Mouse (Mus musculus): Measurements from ENCODE around the gene Smim5.
"Not testable (repeated sequence)": the region's sequence is repeated elsewhere in the genome, so short reads cannot be mapped to it uniquely, and the experiment has no call there.

Gene Smim5

DNA sequence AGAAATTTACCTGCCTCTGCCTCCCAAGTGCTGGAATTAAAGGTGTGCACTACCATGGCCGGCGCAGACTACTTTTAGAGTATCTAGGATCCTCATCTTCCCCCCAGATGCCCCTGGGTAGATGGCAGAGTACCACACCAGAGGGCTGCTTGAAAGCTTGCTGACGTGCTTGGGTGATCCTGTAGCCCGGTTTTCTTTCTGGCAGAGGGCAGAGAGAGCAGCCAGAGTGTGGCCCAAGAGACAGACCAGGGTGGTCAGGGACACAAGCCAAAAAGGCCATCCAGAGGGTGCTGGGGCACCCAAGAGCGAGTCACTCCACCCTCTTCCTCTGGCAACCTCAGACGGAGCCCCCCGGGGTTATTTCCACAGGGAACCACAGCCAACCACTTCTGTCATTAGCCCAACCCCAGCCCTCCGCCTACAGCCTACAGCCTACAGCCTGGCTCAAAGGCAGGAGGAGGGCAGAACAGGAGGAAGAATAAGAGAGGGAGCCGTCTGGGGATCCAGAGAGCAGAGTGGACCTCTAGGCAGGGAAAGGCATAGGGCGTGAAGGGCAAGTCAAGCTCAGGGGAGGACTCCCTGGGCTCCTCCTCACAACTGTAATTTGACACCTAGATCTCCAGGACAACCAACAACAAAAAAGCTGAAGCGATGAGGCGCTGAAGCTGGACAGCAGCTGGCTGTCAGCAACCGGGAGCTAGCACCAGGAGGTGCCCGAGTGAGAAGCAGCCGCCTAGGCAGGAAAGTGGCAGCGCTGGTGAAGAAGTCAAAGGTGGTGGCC, at the start of gene Smim5:
Gene Smim5, plus strand, starts transcription at position 481 of the 781 bp plus-strand sequence.
- in situ Hi-C loops (cut with MboI; ENCODE audit: low sequenced_read_pairs): no loop called here

DNA sequence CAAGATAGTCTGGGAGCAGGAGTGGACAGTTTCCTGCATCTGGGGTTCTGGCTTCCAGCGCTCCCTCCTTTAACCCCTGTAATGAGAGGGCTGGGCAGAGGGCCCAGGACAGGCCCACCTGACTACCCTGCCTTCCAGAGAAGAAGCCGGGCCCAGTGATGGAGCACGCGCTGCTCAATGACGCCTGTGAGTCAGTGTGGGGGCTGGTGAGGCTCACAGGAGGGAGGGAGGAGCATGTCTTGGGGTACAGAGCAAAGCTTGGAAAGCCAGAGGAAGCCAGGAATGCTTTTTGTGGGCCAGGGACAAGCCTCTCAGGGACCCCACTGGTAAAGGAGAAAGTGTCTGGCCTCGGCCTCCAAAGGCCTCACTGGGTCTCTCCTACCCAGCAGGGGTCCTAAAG, 45.1 kb upstream of the Smim5 start:
- in situ Hi-C loops (cut with MboI; ENCODE audit: low sequenced_read_pairs): no loop called here

DNA sequence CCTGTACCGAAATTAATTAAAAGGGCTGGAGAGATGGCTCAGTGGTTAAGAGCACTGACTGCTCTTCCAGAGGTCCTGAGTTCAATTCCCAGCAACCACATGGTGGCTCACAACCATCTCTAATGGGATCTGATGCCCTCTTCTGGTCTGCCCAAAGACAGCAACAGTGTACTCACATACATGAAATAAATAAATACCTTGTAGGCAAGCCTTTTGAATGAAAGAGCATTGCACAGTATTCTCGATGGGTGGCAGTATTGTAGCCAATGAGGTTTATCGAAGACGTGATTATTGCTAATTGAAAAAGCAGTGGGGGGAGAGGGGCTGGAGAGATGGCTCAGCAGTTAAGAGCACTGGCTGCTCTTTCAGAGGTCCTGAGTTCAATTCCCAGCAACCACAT, 42.6 kb upstream of the Smim5 start:
- in situ Hi-C loops (cut with MboI; ENCODE audit: low sequenced_read_pairs): not testable (repeated sequence)

DNA sequence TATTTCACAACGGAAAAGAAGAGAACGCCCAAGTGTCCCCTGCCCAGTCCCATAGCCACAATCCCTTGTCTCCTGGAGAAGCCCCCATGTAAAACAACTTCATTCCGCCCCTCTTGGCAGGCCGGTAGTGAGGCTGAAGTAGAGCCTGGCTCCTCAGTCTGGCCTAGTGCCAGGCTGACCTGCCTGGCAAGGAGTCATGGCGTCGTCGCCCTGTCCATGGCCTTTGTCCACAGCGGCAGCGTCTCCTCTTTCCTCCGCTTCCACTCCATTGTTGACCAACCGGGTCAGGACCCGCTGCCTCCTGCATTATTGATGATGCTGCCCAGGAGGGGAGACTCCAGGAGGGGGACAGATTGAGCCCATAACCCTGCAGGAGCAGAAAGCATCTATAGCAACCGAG, 41.8 kb upstream of the Smim5 start:
- in situ Hi-C loops (cut with MboI; ENCODE audit: low sequenced_read_pairs): no loop called here

DNA sequence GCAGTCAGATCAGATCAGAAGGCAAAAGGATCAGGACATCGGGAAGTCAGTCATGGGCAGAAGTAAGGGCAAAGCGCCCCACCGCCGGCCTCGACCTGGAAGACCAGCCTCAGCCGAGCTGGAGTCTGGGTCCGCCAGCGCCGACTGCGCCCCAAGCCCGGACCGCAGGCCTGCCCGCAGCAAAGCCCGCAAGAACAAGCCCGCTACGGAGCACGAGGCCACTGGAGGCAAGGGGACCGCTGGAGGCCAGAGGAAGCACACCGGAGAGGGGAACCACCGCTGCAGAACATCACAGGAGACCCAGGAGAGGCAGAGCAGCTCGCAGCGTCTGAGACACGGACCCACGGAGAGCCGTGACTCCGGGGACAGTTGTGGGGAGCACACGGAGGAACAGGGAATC, 41.4 kb upstream of the Smim5 start, which contains the start of gene Myo15b:
Gene Myo15b, plus strand, starts transcription at position 53 of the 400 bp plus-strand sequence.
- in situ Hi-C loops (cut with MboI; ENCODE audit: low sequenced_read_pairs): no loop called here

DNA sequence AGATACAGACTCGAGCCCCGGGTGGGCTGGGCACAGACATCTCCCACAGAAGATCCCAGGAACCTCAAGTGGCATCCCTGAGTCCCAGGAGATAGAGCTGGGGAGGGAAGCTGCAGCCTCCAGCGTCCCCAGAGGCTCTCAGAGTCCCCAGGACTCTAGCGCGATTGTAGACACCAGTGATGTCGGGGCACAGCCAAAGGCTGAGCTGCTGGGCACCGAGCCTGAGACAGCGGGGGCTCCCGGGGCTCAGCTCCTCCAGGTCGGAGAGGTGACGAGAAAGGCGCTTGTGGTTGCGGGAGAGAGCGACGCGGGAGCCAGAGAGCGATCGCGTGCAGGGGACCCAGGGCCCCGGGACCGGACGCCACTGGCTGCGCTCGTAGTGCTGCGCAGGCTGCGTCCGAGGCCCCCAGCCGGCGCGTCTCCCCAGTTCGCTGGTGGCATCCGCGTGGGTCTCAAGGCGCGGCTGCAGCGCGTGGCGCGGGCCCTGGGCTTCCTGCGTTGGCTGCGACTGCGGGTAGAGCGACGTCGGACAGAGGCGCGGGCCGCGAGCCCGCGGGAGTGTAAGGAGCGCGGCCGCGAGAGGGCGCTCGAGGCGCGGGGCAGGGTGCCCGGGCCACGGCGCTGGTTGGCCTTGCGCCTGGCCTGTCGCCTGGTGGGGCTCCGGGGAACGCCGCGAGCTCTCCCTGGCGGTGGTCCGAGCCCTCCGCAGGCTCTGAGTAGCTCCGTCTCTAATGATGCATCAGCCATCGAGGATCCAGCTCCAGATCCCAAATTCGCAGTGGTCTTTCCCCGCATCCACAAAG, 40.4 kb upstream of the Smim5 start:
- in situ Hi-C loops (cut with MboI; ENCODE audit: low sequenced_read_pairs): no loop called here

DNA sequence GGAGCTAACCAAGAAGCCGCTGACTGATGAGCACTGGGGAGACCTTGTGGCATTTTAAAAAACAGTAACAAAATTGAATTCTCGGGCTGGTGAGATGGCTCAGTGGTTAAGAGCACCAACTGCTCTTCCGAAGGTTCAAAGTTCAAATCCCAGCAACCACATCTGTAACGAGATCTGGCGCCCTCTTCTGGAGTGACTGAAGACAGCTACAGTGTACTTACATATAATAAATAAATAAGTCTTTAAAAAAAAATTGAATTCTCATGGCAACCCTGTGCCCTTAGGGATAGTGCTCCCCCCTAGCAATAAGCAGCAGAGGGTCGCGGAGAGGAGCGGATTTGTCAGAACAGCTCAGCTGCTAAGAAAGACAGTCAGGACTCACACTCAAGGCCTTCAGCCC, 35.9 kb upstream of the Smim5 start:
- in situ Hi-C loops (cut with MboI; ENCODE audit: low sequenced_read_pairs): no loop called here

DNA sequence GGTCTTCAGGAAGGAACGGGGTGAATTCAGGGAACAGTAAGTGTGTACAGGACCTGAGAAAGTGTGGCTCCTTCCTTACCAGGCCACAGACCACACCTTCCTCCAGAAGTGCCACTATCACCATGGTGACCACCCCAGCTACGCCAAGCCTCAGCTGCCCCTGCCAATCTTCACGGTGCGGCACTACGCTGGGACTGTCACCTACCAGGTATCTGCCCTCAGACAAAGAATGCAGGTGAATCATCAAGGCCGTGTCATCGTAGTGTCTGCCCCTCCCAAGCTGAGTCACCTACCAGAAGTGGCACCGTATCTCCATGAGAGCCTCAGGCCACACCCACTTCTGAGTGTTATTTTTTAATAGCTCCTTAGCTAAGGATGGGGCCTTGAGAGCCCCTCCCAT, 30.4 kb upstream of the Smim5 start:
- in situ Hi-C loops (cut with MboI; ENCODE audit: low sequenced_read_pairs): no loop called here

DNA sequence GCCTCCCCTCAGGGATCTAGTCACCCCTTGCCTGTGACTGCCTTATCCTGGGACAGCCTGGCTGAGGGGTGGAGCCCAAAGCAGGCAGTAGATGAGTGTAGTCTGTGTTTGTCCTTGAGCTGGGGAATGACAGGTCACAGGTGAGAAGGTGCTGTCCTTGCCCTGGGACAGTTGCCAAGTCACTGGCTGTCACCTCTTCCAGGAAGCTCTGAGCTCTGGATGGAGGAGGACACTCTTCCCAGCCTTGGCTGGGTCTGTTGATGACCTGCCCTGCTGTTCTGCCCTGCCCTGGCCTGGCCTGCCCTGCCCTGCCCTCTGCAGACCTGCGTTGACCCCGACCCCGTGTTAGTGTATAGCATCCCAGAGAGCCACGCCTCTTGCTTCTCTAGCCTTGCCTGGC, 27.3 kb upstream of the Smim5 start:
- in situ Hi-C loops (cut with MboI; ENCODE audit: low sequenced_read_pairs): no loop called here

DNA sequence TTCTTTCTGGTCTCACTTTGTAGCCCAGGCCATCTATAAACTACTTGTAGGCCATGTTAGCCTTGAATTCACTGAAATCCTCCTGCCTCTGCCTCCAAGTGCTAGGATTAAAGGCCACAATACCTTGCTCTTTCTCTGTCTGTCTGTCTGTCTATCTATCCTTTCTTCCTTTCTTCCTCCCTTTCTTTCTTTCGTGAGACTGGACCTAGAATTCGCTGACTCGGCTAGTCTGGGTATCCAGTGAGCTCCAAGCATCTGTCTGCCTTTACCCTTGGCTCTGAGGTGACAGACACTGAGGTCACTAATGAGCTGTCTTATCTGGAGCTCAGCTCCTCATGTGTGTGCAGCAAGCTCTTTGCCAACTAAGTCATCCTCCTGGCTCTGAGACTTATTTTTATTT, 23.8 kb upstream of the Smim5 start:
- in situ Hi-C loops (cut with MboI; ENCODE audit: low sequenced_read_pairs): no loop called here

DNA sequence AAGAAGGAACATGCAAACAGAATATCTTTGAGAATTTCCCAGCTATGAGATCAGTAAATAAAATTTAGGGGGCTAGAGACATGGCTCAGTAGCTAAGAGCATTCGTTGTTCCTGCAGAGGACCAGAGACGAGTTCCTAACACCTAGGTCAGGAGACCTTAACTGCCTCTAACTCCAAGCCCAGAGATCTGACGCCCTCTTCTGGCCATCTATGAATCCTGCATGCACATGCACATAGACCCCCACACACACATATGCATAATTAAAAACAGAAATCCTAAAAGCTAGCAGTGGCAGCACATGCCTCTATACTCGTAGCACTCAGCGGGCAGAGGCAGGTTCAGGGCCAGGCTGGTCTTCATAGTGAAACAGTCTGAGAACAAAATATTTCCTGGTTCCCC, 23.3 kb upstream of the Smim5 start:
- in situ Hi-C loops (cut with MboI; ENCODE audit: low sequenced_read_pairs): no loop called here

DNA sequence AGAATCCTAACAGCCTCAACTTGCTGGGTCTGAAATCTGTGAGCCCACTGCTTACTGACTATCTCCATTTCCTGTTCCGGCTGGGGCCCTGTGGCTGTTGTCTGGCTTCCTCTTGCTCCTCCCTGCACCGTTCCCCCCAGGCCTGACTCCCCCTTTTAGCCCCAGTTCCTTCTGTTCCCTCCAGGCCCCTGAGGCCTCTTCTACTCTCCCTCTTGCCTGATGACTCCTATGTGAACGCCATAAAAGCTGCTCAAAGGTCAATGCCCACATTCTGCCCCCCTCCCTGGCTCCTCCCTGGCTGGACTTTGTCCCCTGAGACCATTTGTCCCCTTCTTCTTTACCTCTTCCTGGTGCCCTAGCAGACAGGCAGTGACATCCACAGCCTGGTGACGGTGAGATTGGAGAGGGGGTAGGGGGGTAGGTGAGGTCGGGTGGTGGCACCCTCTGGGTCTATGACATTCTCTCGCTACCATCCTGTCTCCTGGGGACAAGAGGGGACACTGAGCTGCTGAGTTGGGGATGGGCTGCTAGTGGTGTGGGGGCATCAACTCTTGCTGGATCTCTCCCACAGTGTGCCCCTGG, 22.5 kb upstream of the Smim5 start:
- in situ Hi-C loops (cut with MboI; ENCODE audit: low sequenced_read_pairs): no loop called here

DNA sequence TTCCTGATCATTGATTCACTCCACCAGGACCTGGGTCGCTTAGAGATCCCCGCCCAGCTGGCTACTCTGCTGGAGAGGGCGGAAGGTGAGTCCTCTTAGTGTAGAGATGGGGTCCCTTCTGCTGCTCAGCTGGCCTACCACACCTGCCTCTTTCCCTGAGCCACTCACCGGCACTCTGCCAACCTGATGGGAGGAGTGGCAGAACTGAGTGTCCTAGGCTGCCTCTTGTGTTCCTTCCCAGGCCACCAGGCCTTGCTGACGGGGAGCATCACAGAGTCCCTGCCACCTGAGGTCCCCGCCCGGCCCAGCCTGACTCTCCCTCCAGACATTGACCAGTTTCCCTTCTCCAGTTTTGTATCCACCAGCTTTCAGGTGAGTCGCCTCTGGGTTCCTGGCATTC, 21.7 kb upstream of the Smim5 start:
- in situ Hi-C loops (cut with MboI; ENCODE audit: low sequenced_read_pairs): no loop called here

DNA sequence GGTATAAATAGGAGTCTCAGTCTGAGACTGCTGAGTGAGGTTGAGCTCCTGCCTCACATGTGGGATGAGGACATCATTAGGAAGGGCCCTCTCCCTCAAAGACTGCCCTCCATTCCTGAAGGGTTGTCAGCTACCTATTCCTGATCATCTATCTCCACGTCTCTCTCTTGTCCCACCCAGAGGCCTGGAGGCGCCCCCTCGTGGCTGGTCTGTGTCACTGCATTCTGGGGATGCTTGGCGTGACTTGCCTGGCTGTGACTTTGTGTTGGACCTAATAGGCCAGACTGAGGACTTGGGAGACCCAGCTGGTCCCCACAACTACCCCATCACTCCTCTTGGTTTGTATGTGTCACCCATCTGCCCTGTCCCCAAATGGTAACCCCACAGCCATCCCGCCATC, 18.8 kb upstream of the Smim5 start:
- in situ Hi-C loops (cut with MboI; ENCODE audit: low sequenced_read_pairs): no loop called here

DNA sequence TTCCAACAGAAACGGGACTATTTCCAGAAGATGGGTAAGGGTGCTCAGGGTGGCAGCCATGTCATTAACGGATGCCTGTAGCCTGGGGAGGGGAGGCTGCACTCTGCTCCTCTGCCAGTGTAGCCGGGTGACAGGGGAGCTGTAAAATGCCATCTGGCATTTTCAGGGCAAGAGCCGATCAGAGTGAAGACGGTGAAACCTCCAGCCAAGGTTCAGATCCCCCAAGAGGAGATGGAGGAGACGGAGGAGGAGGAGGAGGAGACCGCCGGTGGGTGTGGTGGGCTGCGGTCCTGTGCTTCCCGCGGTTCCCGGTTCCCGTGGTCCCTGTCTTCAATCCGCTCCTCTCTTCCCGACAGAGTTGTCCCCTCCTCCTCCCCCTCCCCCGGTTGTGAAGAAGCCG, 16.5 kb upstream of the Smim5 start:
- in situ Hi-C loops (cut with MboI; ENCODE audit: low sequenced_read_pairs): no loop called here

DNA sequence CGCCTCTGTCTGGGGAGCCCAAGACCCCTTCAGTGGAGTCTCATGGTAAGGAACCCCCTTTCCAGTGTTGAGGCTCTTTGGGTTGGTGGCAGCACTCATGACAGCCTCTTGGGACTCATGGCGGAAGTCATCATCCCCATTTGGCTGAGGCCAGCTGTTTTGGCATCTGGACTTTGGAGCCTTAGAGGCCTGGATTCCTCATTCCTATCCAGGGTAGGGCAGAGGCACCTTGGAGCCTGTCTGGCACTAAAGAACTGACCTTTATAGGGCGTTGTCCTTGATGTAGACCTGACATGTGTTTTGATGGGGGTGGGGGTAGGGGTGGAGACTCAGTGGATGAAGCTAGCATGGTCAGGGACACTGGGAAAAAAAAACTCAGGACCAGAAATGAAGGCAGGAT, 15.4 kb upstream of the Smim5 start:
- in situ Hi-C loops (cut with MboI; ENCODE audit: low sequenced_read_pairs): no loop called here

DNA sequence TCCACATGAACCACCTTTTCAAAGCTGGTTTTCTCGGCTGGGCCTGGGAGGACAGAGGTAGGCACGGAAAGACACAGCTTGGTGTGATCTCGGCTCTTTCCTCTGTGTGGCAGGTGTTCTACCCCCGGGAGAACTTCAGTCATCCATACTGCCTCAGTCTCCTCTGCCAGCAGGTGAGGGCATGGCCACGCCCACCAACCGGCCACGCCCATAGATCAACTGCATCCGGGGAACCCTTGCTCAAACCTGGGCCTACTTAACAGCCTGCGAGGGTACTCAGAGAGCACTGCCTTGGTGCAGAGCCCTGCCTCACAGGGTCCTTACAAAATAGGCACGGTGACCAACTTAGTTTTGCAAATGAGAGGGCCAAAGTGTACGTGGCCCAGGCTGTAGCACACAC, 14.5 kb upstream of the Smim5 start:
- in situ Hi-C loops (cut with MboI; ENCODE audit: low sequenced_read_pairs): no loop called here

DNA sequence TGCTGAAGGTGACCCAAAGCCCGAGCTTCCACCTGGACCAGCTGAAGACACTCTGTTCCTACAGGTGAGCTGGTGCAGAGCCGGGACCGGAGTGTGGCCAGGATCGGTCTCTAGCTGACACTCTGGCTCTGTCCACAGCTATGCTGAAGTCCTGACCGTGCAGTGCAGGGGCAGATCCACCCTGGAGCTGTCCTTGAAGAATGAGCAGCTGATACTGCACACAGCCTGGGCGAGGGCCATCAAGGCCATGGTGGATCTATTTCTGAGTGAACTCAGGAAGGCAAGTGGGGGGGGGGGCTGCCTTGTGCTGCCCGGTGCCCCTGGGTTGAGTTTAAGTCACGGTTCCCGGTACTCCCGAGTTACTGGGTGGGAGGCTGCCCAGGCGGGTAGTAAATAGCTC, 13.3 kb upstream of the Smim5 start:
- in situ Hi-C loops (cut with MboI; ENCODE audit: low sequenced_read_pairs): no loop called here

DNA sequence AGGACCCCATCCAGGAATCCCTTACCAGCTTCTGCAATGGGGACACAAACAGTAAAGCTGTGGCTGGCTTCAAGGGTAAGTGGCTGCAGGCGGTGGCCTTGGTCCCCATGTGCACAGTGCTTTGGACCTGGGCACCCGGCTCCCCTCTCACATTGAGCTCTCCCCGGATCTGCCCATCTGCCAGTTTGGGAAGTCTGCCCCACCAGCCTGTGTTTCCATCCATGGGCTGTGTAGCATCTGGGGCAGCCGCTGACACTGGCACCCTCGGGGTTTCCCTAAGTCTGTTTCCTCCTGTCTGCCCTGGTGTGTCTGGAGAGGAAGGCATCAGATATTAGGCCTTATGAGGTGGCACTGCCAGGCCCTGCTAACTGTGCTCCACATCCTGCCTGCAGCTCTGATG, 11.7 kb upstream of the Smim5 start:
- in situ Hi-C loops (cut with MboI; ENCODE audit: low sequenced_read_pairs): no loop called here

DNA sequence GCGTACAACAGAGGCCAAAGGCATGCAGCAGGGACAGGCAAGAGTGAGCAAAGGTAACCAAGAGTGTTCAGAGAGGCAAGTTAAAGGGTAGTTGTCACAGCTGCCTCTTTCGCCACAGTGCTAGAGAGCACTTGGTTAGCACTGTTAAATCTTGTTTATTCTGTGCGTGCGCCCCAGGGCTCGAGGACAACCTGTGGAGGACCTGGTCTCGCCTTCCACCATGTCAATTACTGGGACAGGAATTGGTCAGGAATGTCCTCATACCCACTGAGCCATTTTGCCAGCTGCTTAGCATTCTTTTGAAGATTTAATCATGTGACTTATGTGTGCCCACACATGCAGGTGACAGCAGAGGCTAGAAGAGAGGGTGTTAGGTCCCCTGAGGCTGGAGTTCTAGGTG, 10.6 kb upstream of the Smim5 start:
- in situ Hi-C loops (cut with MboI; ENCODE audit: low sequenced_read_pairs): no loop called here

DNA sequence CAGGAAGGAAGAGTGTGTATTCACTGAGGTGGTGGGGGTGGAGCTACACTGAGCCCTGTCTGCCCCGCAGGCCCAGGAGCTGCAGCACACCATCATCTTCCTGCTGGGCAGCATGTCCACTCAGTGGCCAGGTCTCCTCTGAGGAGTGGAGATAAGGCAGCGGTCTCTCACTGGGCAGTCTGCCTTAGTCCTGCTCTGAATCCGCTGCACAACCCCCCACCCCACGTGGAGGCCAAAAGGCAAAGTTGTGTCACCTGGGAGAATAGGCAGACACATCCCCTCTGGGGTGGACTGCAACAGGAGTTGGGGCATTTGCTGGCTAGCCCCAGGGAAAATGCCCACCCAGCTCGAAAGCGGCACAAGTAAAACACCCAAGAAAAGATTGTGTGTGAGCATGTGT, 7.6 kb upstream of the Smim5 start:
- in situ Hi-C loops (cut with MboI; ENCODE audit: low sequenced_read_pairs): no loop called here

DNA sequence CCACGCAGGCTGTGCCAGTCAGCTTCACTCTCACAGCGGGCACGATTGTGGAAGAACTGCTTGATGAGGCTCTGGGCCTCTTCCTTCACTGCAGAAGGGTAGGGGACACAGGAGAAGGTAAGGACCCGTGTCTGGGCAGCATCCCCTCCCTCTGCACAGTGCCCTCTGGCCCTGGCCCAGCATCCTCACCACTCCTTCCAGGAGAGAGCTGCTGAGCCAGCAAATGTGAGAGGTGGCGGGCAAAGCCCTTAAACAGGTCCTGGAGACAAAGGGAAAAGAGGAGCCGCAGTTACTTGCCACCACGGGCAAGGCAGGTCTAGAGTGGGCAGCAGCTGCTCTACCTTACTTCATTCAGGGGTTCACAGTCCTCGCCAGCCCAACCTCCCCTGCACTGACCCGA, 6.7 kb upstream of the Smim5 start:
- in situ Hi-C loops (cut with MboI; ENCODE audit: low sequenced_read_pairs): no loop called here

Measured in CH12F3 (cell line).